Mouse (Mus musculus) adrenal gland, postnatal 25 days (tissue): ENCODE measurements at regions not wholly inside any gene's neighbourhood (a gene's known extent, or its start where the extent isn't known, plus 50 kb on each side); places are given as distances from the start of the nearest gene placed in this dataset.
"Not testable (repeated sequence)": the region's sequence is repeated elsewhere in the genome, so short reads cannot be mapped to it uniquely, and the experiment has no call there.

Experiments
- DNase-seq: peaks from one replicate; pipeline ENCODE4 v3.0.0; 2021; ENCODE audit warnings: mixed read lengths

DNA sequence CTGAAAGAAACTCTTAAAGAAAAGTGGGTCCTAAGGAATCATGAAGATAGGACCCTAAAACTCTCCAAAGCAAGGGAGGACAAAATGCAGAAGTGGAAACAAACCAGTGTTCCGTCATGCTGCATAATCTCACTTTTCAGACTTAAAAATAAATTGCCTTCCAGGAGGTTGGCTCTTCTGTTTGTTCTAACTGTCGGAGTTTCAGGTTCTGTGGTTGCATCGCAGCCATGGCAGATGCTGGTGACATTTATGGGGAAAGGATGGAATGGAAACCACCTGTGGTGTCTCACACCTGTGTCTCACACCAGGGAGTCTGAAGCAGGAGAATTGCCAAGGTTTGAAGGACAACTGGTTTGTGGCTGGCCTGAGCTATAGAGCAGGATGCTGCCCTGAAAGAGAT, 50.9 kb upstream of the Hivep1 start:
- DNase-seq = no peak

DNA sequence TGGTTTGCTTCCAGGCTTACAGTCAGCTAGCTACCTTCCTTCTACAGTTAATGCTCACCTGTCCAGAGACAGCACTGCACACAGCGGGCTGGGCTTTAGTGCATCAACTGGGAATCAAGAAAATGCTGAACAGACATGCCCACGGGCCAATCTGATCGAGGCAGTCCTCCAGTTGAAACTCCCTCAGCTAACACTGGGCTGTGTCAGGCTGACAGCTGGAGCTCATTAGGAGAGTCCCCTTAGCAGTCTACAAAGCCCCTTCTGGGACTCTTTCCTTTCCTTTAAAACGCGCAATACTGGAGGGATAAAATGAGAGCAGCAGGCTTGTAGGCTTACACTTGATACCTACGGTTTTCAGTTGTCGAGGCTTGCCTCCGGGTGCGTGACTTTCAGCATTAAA, 53.9 kb upstream of the Hivep1 start:
- DNase-seq = no peak

DNA sequence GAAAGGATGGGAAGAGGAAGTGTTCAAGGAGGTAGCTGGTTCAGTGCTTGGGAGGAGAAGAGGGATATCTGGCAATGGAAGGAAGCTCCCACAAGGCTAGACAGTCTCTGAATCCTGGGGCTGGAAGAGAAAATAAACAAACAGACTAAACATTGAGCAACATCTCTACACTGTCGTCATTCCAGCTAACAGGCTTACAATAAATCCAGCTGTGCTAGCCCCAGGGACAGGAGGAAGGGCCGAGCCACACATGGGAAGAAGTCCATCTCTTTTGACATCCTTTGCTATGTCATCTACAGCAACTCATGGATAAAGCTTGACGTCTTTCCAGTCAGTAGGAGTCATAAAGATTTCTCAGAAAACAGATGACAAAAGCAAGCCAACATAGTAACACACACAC, 57.7 kb upstream of the Hivep1 start:
- no peak for DNase-seq

DNA sequence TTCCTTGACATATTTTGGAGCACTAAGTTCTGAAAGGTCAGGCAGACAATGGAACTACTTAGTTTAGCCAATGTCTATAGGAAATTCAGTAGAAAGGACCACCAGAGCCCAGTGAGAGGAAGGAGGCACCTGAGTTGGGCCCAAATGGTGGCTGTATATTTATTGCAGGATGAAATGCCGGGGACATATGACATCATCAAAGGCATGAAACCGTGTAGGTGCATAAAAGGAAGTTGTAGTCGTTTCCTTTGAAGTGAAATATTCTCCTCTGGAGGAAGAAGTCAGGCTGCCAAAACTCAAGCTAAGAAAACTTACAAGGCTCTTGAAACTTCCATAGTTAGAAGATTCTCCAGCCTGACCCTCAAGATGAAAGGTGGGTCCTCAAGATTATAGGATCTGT, 75.9 kb upstream of the Hivep1 start:
- no peak for DNase-seq

DNA sequence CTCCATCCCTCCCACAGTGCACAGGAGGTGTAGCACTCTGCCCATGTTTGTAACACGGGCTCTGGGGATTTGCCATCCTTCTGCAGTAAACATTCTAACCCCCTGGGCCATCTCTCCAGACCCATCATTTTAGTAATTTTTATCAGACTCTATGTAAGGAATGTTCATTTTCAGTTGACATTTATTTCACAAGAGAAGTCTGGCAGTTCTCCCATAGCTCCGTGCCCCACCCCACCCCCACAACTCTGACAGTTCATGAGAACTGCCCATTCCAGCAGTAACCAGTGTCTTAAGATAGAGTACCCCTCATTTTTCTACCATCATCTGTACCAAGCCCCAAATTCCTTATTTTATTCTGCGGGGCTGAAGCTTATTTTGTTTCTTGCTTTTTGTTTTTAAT, 88.9 kb upstream of the Hivep1 start:
- no peak for DNase-seq

DNA sequence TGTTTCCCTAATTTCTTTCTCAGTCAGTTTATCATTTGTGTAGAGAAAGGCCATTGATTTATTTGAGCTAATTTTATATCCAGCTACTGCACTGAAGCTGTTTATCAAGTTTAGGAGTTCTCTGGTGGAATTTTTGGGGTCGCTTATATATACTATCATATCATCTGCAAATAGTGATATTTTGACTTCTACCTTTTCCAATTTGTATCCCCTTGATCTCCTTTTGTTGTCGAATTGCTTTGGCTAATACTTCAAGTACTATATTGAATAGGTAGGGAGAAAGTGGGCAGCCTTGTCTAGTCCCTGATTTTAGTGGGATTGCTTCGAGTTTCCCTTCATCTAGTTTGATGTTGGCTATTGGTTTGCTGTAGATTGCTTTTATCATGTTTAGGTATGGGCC, 90.9 kb upstream of the Hivep1 start:
- not testable (repeated sequence) for DNase-seq

DNA sequence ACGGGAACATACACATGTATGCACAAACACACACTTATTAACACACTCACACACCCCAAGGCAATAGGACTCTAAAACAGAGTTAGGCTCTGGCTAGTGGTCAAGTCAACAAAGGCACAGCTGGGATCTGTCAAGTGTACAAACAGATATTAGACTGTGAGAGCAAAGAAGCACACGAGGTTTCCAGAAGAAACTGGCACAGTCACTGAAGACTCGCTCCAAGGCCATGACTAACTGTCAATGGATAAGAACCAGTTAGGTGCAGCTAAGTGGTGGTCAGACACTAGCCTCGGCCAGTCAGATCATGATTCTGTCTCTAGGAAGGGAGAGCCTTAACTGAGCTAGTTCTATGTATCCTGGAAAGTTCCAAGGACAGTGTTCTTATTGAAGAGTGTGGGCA, 93.9 kb upstream of the Hivep1 start:
- DNase-seq = no peak

DNA sequence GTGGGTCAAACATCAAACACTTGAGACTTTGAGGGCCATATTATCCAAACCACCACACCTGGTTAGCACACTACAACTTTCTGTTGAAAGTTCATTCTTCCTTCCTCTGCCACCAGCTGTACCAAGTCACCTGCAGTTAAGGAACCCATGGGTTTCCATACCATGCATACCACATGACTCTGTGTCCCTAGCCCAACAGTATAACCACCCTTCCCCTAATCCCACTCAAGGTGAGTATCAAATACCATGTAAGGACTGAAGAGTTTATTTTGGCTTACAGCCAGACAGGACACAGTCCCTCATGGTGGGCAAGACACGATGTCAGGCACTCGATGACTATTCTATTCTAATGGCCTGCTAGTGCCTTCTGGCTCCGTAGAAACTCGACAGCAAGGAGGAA, 95.9 kb upstream of the Hivep1 start:
- no peak for DNase-seq

DNA sequence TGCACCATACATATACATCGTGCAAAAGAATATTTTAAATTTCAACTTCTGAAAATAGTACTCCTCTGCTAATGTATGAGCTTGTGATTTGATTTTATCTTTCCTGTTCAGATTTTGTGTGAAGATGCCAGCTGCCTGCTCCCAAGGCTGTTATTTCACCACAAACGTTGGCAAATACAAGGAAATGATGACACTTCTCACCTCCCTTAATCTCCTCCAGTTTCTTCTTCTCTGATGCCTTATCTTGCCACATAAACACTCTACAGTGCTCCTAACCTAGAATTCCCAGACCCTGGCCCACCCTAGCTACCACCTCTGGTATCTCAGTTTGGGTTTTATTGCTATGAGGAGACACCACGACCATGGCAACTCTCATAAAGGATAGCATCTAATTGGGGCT, 96.6 kb upstream of the Hivep1 start:
- DNase-seq = no peak

DNA sequence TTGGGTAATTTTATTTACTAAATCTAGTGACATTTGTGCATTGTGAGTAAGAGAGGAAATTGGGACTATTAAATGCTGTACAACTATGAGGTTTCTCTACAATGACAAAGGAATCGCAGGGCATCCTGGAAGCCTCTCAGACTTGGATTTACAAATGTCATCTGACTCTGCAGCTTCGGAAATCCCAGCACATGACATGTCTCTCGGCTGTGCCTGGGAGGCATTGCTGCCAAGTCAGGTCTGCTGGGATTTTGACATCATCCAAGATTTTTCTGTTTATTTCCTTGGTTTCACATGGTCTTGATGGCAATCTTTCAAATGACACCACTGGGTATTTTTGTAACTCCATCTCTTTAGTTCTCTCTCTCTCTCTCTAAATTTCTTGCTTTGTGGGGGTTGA, 99.4 kb upstream of the Hivep1 start:
- no peak for DNase-seq

DNA sequence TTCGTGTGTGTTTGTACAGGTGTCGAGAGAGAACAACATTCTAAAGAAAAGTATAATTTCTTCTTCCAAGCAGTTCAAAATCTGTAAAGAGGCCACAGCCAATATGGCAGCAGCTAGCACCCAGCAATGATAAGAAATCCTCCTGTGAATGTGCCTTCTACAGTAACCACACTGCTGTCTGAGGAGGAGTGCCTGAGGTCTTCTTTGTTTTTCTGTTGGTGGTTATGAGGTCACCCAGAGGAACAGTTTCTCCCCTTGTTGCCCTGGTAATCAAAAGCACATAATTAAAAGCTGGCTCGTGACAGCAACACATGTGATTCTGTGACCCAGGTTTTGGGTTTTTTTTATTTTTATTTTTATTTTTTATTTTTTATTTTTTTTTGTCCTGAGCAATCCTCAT, 100.8 kb upstream of the Adtrp start:
- DNase-seq = no peak

DNA sequence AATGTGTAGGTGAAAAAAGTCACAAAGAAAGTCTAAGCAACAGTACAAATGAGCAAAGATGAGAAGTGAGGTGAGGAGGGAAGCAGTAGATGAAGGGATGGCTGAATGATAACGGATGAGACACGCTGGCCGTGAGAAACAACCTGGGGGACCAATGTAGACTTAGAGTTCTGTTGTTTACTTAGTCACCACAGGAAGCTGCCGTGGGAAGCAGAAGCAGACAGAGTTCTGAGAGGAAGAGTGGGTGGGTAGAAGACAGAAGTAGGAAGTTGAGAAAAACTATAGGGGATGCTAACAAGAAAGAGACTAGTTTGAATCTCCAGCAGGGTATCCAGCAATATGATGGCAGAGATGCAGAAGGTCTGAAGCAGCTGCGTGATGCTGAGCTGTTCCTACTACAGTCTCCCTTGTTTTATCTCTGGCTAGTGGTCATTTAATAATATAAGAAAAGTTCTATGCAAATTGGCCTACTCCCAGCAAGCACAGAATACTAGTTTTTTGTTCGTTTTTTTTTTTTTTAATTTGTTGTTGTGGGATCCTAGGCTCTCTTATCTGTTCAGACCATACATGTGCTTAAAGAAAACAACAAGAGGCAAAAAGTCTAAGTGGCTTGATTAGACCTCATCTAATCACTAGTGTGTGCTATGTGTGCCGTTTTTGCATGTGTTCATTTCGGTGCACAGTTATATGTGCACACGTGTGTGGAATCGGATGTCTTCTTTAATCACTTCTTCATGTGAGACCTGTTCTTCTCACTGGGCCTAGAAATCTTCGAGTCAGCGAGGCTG, 85.0 kb upstream of the Adtrp start:
- DNase-seq = no peak

DNA sequence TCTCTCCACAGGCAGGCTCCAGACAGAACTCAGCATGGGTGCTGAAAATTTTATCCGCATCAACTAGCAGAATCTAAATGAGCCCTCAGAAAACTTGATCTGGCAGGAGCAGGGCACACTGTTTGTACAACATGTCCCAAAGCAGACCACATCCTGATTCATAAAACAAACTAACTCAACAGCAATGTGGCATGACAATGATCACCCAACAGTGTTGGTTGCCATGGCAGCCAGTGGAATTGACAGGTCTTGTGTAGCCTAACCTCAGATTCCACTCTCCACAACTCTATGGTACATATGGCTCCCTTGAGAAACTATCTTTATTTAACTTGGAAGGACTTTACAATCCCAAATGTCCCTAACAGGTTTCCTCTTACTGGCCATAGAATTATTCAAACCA, 82.3 kb upstream of the Adtrp start:
- DNase-seq = no peak

DNA sequence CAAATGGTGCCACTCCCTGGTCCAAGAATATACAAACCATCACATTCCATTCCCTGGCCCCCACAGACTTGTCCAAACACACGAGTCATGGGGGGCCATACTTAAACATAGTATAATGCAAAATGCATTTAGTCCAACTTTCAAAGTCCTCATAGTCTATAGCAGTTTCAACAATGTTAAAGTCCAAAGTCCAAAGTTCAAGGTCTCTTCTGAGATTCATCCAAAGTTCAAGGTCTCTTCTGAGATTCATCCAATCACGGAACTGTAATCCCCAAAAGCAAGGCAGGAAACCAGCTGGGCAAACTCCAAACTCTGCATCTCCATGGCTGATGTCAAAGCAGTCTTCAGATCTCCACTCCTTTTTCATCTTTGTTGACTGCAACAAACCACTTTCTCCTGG, 78.4 kb upstream of the Adtrp start:
- DNase-seq = not testable (repeated sequence)

DNA sequence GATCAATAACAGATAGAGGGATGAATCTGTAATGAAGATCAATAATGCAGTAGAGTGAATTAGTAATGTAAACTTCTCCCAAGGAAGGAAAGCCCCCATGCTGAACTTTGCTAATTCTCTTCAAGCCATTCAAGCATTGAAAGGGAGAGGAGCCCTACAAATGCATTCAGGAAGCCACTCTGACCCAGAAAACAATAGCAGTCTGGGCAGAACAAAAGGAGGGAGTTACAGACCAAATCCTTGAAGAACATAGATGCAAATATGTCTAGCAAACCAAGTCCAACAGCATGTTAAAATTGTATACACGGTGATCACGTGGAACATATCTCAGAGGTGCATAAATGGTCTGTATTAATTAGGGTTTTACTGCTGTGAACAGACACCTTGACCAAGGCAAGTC, 77.7 kb upstream of the Adtrp start:
- no peak for DNase-seq

DNA sequence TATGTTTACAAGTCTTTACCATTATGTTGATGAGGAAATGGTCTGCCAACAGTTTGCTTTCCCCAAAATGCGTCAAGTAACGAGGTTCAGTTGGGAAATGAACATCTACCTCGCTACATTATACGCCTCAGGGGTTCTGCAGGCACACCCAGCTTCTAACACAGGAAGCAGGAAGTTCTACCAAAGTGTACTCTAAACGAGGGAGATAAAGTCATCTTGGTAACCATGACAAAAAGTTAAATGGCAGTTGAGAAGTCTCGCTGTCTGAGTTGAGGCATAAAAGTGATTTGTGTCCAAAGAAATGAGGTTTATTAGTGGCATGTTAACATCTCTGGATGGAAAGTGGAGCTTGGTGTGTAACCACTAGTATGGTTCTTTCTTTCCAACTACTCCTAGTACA, 73.7 kb upstream of the Adtrp start:
- DNase-seq = no peak

DNA sequence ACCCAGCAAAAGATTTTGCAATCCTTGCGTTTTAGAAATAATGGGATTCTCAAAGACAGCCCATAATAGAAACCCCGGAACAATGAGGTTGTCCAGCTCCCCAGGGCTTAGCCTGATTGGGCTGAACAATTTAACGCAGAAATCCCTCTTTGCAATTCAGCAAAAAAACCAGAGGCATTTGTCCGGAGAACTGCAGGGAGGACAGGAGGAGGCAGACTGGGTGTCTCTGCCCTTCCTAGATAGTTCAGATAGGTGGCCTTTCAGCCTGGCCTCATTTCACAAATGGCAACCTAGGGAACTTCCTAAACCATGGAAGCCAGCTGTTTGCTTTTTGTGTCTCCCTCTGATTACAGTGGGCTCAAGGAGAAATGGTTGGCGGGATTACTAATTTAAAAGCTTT, 71.0 kb upstream of the Adtrp start:
- DNase-seq = no peak

DNA sequence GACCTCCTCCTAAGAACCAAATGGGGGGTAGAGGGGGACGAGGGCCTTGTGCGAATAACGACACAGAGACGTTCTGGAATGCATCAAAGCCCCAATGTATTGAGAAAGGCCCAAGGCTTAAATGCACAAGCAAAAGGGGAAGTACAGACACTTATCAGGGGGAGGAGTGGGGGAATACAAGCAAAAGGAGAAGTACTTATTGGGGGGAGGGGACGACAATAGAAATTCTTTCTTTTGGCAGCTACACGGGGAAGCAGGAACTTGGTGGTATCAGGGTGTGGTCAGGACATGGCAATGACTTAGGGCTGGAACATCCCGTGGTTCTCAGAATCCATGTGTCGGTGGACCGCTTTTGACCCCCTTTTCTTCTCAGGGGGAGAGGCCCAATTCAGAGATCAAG, 68.3 kb upstream of the Adtrp start:
- not testable (repeated sequence) for DNase-seq

DNA sequence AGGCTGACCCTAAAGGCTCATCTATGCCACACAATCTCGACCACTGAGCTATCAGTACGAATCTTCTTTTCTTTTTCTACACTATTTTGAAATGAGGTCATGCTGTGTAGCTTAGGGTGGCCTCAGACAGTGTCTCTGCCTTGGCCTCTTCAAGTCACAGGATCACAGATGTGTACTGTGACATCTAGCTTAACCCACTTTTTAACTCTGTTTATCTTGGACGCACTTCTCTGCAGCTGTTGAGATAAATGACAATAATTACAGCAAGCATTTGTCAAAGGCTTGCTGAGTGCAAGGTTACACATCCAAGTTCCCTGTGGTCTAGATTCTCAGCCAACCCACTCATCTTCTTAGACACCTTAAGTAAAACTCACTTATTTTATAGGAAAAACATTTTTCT, 63.3 kb upstream of the Adtrp start:
- DNase-seq = no peak

DNA sequence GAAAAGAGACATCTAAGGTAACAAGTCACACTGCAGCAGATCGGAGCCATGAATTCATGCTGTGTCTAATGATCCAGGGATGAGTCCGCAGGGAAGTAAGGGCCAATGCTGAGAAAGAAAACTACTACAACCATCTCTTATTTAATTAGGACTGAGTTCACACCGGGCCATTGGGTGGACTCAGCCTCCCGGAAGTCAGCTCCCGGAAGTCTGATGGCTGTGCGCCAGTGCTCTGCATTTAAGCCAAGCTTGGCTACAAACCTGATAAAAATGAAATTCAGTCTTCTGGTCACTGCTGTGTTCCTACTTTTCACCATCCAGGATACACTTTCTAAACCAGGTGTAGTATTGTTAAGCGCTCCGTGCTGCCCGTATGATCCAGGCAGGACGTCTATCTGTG, 62.8 kb upstream of the Adtrp start:
- DNase-seq = peak; percentile 14

DNA sequence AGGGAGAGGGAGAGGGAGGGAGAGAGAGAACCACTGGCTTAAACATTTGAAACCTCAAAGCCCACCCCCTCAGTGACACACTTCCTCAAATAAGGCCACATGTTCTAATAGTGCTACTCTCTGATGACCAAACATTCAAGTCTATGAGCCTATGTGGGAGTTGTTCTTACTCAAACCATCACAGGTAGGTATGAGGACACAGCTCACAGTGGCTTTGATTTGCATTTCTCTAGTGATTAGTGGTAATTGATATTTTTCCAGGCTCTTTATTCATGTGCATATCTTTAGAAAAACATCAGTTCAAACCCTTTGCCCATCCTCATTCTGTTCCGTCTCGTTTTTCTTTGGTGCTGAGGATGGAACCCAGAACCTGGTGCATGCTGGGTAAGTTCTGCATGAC, 59.5 kb upstream of the Adtrp start:
- DNase-seq = no peak

DNA sequence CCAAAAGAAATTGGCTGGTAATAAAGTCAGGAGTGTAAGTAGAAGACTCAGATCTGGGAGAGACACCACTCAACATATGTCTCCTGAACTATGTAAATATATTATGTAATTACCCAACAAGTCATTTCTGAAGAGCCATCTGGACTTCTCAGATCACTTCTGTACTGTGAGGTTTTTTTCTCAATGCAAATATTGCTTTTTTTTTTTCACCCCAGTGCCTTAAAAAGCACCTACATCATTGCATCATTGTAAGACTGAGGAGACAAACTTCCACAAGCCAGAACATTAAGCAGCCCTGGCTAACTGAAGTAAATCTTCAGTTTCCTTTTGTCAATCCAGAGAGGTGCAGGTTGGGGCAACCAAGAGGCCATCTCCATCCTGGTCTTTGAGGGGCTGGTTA, 55.8 kb upstream of the Adtrp start:
- DNase-seq = no peak

DNA sequence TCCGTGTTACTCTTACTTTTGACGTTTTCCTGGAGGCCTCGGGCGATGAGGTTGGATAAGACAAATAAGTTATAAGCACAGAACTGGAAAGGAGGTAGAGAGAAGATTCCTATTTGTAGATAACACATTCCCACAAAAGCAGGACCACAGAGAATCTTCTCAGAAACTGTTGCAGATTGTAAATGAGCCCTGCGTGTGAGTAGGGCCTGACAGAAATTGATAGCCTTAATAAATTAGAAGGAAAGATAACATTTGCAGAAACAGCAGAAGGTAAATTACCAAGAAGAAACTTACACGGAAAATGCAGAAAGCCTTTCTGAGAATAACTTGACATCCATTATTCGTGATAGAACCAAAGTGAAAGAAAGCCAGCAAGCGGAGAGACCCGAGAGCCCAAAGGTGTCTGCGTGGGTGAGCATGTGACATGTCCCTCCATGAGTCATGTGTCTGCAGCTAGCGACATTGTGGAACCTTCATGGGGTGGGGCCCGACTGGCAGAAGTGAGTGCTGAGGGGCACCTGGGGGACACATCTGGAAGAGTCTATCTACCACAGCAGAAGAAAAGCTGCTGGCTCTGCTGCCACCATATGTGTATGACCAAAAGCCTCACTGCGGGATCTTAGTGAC, 52.5 kb upstream of the Adtrp start:
- no peak for DNase-seq

DNA sequence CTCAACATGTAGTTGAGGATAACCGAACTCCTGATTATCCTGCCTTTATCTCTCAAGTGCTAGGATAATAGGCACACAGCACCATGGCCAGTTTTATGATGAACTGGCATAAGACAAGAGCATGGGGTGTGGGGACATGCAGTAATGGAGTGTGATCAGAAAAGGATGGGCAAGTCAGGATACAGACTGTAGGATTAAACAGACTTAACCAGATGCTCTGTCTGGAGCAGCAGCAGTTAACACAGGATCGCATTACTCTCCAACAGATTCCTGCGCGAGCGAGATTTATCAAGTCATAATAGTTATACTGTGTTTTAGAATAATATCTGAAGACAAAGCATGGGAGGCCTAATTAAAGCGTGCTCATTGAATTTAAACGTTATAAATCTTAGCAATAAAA, 51.8 kb upstream of the Adtrp start:
- no peak for DNase-seq
